Mouse (Mus musculus) frontal cortex, adult 2 months (tissue): ENCODE data around the gene Vmn1r115. TPM values are rescaled to one million over a fixed set of nuclear protein-coding genes. Genes with fewer than 3 reads are reported as not detected.
"Not testable (repeated sequence)": the region's sequence is repeated elsewhere in the genome, so short reads cannot be mapped to it uniquely, and the experiment has no call there.

ENCODE experiments used
- DNase-seq, 2 experiments: peaks; one replicate each; pipeline ENCODE4 v3.0.0; 2022; ENCODE audit warnings: low spot score in 1 of 2; ENCODE audit errors: extremely low spot score in 1 of 2
- polyA plus RNA-seq: library from polyadenylated mRNA; depleted of rRNA; stranded (reverse); fragments of >200 nt; gene quantifications from 2 replicates; pipeline ENCODE4 v1.2.3, GENCODE M21; 2012; rRNA removed

Vmn1r115 gene
- polyA plus RNA-seq, result not detected in 2 replicates

GRCm38 (mm10) chr7:20844885-20845284, at the start of gene Vmn1r115:
Gene Vmn1r115, minus strand, starts transcription at chr7:20844985.
- not testable (repeated sequence) for DNase-seq

GRCm38 (mm10) chr7:20884021-20884420, 39.2 kb upstream of the Vmn1r115 start, which contains the start of gene Vmn1r117:
Gene Vmn1r117, minus strand, starts transcription at chr7:20884121.
- DNase-seq, result not testable (repeated sequence)

- DNase-seq, result not testable (repeated sequence)
These were observed 27.2 kb upstream of the Vmn1r115 start, which contains the start of gene Vmn1r116 for GRCm38 (mm10) chr7:20871956-20872355. Gene Vmn1r116, plus strand, starts transcription at chr7:20872256.

- not testable (repeated sequence) for DNase-seq
These were observed 32.7 kb downstream of the Vmn1r115 start, which contains the start of gene Vmn1r114 for GRCm38 (mm10) chr7:20812086-20812485. Gene Vmn1r114, minus strand, starts transcription at chr7:20812186.

Other genes with a start within 250 kb of the Vmn1r115 start
- gene Gm4513, start 246.0 kb downstream of the Vmn1r115 start, polyA plus RNA-seq, result not detected in 2 replicates
- gene Vmn1r107, start 176.1 kb downstream of the Vmn1r115 start, polyA plus RNA-seq, result not detected in 2 replicates
- not detected in 2 replicates for gene Vmn1r111, start 141.8 kb downstream of the Vmn1r115 start, polyA plus RNA-seq
- not detected in 2 replicates for gene Gm10668, start 114.4 kb downstream of the Vmn1r115 start, polyA plus RNA-seq
- gene Vmn1r112, start 73.8 kb downstream of the Vmn1r115 start, polyA plus RNA-seq, result not detected in 2 replicates
- gene Vmn1r113, start 57.7 kb downstream of the Vmn1r115 start, polyA plus RNA-seq, result not detected in 2 replicates
- not detected in 2 replicates for gene Vmn1r114, start 32.8 kb downstream of the Vmn1r115 start, polyA plus RNA-seq
- gene Vmn1r116, start 27.3 kb upstream of the Vmn1r115 start, polyA plus RNA-seq, result not detected in 2 replicates
- not detected in 2 replicates for gene Vmn1r117, start 39.1 kb upstream of the Vmn1r115 start, polyA plus RNA-seq
- not detected in 2 replicates for gene Vmn1r118, start 67.4 kb upstream of the Vmn1r115 start, polyA plus RNA-seq
- not detected in 2 replicates for gene Vmn1r119, start 167.5 kb upstream of the Vmn1r115 start, polyA plus RNA-seq
- not detected in 2 replicates for gene Vmn1r120, start 208.8 kb upstream of the Vmn1r115 start, polyA plus RNA-seq